Mouse (Mus musculus): ENCODE measurements around the gene Cenpa. TPM values are rescaled to one million over a fixed set of nuclear protein-coding genes. Genes with fewer than 3 reads are reported as not detected.
A peak's percentile ranks its signal among the peaks of the same experiment; 100 is the strongest.

Gene Cenpa
- polyA plus RNA-seq, 1 experiment from 2014 or later, result 79.9 TPM

DNA sequence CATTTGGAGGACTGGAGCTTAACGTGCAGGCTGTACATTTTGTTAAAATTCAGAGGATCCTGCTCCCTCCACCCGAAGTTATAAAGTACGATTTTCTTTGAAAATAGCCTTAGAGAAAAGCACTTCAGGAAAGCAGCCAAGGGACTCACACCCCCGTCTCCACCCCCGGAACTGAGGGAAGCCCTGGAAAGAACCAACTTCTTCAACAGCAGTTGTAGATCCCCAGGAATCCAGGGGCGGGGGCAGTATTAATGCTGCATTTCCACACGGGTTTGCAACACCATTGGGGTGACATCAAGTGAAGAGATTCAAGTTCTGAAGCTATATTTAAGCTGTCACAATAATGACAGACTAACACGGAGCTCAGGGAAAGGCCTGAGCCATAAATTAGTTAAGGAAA, 43.9 kb downstream of the Cenpa start:
- Histone ChIP-seq H3K9me3 (ENCODE audit: control insufficient read depth, low read length) (no peaks in the 10 kb centered on the region), H3K27me3 (ENCODE audit: control insufficient read depth, insufficient read depth, low read length) (peaks cover 8% of the 10 kb centered on the region; the same call in 1 of the 2 replicates), H3K4me1 (replicated peaks; ENCODE audit: control insufficient read depth, insufficient read depth) (0 out of 2 replicates have a peak, but pooled peaks cover 2% of the 10 kb centered on the region), H3K27ac (replicated peaks) (no peak overlapping the region), H3K4me2 (replicated peaks; ENCODE audit: low read depth) (no peak overlapping the region), H3K36me3 (ENCODE audit: control insufficient read depth, insufficient read depth, low read length) (no peaks in the 10 kb centered on the region), H3K9ac (ENCODE audit: low read length) (no peak overlapping the region), H3K4me3 (ENCODE audit: low read depth, low read length) (no peak overlapping the region)
- ATAC-seq (ENCODE audit: low FRiP score, low TSS enrichment), result no peak
- TF ChIP-seq EP300 (optimal IDR thresholded peaks at IDR 0.05) (no peak), CTCF (IDR thresholded peaks at IDR 0.05; ENCODE audit: low read depth) (0 out of 2 replicates have a peak, but pooled peaks have one; percentile 2)
- DNase-seq (ENCODE audit: low spot score), result no peak
- WGBS, result 27% methylated on average over 8 of the region's 8 CpGs

DNA sequence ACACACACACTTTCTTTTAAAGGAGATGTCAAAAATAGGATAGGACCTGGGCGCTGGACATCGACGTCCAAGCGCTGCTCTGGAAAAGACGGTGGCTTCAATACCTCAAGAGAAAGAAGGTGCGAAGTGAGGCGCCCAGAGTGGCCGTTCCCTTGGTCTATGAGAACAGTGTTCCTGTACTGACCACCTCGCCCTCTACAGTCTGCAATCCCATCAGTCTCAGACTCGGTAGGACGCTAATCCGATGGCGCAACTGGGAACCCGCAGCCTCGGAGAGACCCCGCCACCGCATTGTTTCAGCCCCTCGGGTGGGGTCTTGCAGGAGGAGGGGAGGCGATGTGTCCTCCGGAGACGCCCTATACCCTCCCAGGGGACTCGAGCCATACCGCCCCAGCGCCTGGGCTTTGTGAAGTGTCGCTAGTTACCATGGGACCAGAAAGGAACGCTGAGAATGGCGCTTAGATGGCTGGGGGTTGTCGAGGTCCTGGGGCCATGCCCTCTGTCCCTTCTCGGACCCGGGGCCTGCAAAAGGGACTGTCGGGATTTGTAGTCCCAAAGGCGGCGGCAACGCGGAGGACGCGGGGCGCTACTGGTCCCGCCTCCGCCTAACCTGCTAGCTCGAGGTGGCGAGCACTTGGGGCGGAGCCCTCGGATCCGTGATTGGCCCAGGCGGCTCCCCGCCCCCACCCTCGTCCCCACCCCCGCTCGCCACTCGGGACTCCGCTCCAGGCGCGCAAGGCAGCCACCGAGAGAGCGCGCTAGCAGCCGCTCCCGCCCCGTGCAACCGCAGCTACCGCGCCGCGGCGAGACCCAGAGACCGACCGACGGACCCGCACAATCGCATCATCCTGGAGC, 44.8 kb downstream of the Cenpa start, which contains the start of gene Dpysl5:
TSS of gene Dpysl5 (plus strand) at position 418 of the 855 bp plus-strand sequence.
- TF ChIP-seq EP300 (optimal IDR thresholded peaks at IDR 0.05), result no peak
- peak; percentile 32 for TF ChIP-seq CTCF (IDR thresholded peaks at IDR 0.05; ENCODE audit: low read depth)
- H3K27ac ChIP-seq (replicated peaks), result no peak within 1 kb of the TSS
- peak within 1 kb of the TSS; percentile 45 for H3K4me3 ChIP-seq (ENCODE audit: low read depth, low read length)
- DNase-seq (ENCODE audit: low spot score) (peak; percentile 90), ATAC-seq (ENCODE audit: low FRiP score, low TSS enrichment) (peak; percentile 90)
- H3K9ac ChIP-seq (ENCODE audit: low read length), result peak within 1 kb of the TSS; percentile 31; the same call in 1 of the 2 replicates
- peaks cover 8% of the 10 kb centered on the region; the same call in 1 of the 2 replicates for H3K27me3 ChIP-seq (ENCODE audit: control insufficient read depth, insufficient read depth, low read length)
- 1% methylated on average over 71 of the region's 71 CpGs for WGBS
- 0 out of 2 replicates have a peak, but pooled peaks cover 2% of the 10 kb centered on the region for H3K4me1 ChIP-seq (replicated peaks; ENCODE audit: control insufficient read depth, insufficient read depth)
- peak within 1 kb of the TSS; percentile 86 for H3K4me2 ChIP-seq (replicated peaks; ENCODE audit: low read depth)
- no peaks in the 10 kb centered on the region for H3K9me3 ChIP-seq (ENCODE audit: control insufficient read depth, low read length)
- H3K36me3 ChIP-seq (ENCODE audit: control insufficient read depth, insufficient read depth, low read length), result no peaks in the 10 kb centered on the region

DNA sequence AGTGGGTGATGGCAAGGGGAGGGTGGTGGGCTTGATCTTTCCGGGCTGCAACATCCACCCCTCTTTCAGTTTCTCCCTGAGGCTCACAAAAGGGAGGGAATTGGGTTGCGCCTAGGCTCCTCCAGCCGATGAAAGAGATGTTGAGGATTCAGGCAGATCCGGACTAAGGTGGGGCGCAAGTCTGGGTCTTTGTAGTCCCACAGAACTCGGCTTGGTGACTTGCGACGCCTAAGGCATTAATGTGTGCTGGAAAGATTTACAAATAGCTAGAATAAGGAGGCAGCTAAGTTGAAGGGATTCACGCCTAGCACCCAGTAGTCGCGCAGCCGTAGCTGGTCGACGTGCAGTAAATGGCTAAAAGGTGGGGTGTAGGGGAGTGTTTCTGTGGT, 45.4 kb downstream of the Cenpa start:
- no peak for ATAC-seq (ENCODE audit: low FRiP score, low TSS enrichment)
- 0 out of 2 replicates have a peak, but pooled peaks cover 2% of the 10 kb centered on the region for H3K4me1 ChIP-seq (replicated peaks; ENCODE audit: control insufficient read depth, insufficient read depth)
- no peak overlapping the region for H3K27ac ChIP-seq (replicated peaks)
- no peak for DNase-seq (ENCODE audit: low spot score)
- H3K9ac ChIP-seq (ENCODE audit: low read length), result no peak overlapping the region
- peaks cover 8% of the 10 kb centered on the region; the same call in 1 of the 2 replicates for H3K27me3 ChIP-seq (ENCODE audit: control insufficient read depth, insufficient read depth, low read length)
- 1% methylated on average over 14 of the region's 14 CpGs for WGBS
- TF ChIP-seq CTCF (IDR thresholded peaks at IDR 0.05; ENCODE audit: low read depth), result no peak
- no peak for TF ChIP-seq EP300 (optimal IDR thresholded peaks at IDR 0.05)
- H3K4me3 ChIP-seq (ENCODE audit: low read depth, low read length), result peak overlapping the region; percentile 45
- no peaks in the 10 kb centered on the region for H3K9me3 ChIP-seq (ENCODE audit: control insufficient read depth, low read length)
- peak overlapping the region; percentile 86 for H3K4me2 ChIP-seq (replicated peaks; ENCODE audit: low read depth)
- H3K36me3 ChIP-seq (ENCODE audit: control insufficient read depth, insufficient read depth, low read length), result no peaks in the 10 kb centered on the region

DNA sequence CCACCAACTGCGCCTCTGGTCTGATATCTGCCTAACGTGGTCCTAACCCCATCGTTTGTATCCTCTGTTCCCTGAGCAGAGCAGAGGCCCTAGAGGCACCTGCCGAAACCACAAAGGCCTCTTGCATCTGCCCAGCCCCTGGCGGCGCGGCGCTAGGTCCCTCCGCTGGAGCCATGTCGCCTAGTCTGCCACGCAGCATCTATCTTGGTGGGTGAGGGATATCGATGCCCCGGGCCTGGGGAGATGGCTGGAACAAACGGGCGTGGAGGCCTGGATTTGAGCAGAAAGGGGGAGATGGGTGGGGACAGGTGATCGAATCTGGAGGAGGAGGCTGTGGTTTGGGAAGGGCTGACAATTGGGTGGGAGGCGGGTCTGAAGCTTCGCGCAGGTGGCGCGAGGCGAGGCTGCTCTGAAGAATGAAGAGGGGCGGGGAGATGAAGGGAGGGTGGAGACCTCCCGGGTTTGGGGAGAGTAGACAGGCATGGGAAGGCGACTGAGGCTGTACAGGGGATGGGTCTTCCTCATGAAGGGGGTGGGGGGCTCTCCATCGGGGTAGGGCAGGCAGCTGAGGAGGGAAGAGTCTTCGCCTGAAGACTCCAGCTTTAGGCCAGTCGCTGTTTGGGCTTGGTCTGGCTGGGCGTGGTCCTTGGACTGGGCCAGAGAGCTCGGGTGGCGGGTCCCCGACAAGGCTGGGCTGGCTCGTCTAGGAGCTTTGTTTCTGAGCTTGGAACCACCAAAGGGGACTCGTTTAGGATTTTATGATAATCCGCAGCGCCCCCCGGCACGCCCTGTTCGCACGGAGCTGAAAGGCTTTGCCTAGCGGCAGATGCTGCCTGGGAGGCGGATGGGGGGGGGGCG, 46.1 kb downstream of the Cenpa start:
- WGBS, result under 1% methylated on average over 41 of the region's 43 CpGs
- DNase-seq (ENCODE audit: low spot score), result peak; percentile 36
- no peaks in the 10 kb centered on the region for H3K9me3 ChIP-seq (ENCODE audit: control insufficient read depth, low read length)
- peak overlapping the region; percentile 86 for H3K4me2 ChIP-seq (replicated peaks; ENCODE audit: low read depth)
- H3K27me3 ChIP-seq (ENCODE audit: control insufficient read depth, insufficient read depth, low read length), result peaks cover 8% of the 10 kb centered on the region; the same call in 1 of the 2 replicates
- no peak overlapping the region for H3K9ac ChIP-seq (ENCODE audit: low read length)
- no peaks in the 10 kb centered on the region for H3K36me3 ChIP-seq (ENCODE audit: control insufficient read depth, insufficient read depth, low read length)
- H3K4me1 ChIP-seq (replicated peaks; ENCODE audit: control insufficient read depth, insufficient read depth), result 0 out of 2 replicates have a peak, but pooled peaks cover 2% of the 10 kb centered on the region
- TF ChIP-seq EP300 (optimal IDR thresholded peaks at IDR 0.05), result no peak
- TF ChIP-seq CTCF (IDR thresholded peaks at IDR 0.05; ENCODE audit: low read depth), result no peak
- no peak overlapping the region for H3K27ac ChIP-seq (replicated peaks)
- no peak; the same call in 1 of the 2 replicates for ATAC-seq (ENCODE audit: low FRiP score, low TSS enrichment)
- H3K4me3 ChIP-seq (ENCODE audit: low read depth, low read length), result peak overlapping the region; percentile 45

DNA sequence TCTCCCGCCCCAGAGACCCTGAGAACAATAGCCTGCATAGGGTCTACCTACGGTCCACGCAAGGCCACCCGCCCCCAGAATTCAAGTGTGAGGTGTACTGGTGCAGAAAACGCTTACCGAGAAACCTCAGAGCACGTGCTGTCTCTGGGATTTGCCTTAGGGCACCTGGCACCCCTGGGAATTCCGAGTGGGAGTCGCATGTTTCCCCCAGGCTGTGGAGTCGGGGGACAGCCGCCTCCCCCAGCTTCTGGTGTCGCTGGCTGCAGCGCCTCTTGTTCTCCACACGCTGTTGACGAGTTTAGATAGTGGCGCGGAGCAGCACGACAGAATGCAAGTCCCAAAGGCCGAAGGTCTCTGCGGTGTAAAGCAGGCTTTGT, 46.7 kb downstream of the Cenpa start:
- H3K36me3 ChIP-seq (ENCODE audit: control insufficient read depth, insufficient read depth, low read length), result no peaks in the 10 kb centered on the region
- 0 out of 2 replicates have a peak, but pooled peaks cover 2% of the 10 kb centered on the region for H3K4me1 ChIP-seq (replicated peaks; ENCODE audit: control insufficient read depth, insufficient read depth)
- ATAC-seq (ENCODE audit: low FRiP score, low TSS enrichment), result no peak
- peak overlapping the region; percentile 18; the same call in 1 of the 2 replicates for H3K9ac ChIP-seq (ENCODE audit: low read length)
- 1% methylated on average over 20 of the region's 20 CpGs for WGBS
- no peaks in the 10 kb centered on the region for H3K9me3 ChIP-seq (ENCODE audit: control insufficient read depth, low read length)
- H3K4me2 ChIP-seq (replicated peaks; ENCODE audit: low read depth), result peak overlapping the region; percentile 86
- peak overlapping the region; percentile 45 for H3K4me3 ChIP-seq (ENCODE audit: low read depth, low read length)
- H3K27ac ChIP-seq (replicated peaks), result no peak overlapping the region
- DNase-seq (ENCODE audit: low spot score), result peak; percentile 22
- H3K27me3 ChIP-seq (ENCODE audit: control insufficient read depth, insufficient read depth, low read length), result peaks cover 8% of the 10 kb centered on the region; the same call in 1 of the 2 replicates
- TF ChIP-seq CTCF (IDR thresholded peaks at IDR 0.05; ENCODE audit: low read depth), result no peak
- TF ChIP-seq EP300 (optimal IDR thresholded peaks at IDR 0.05), result no peak

Data from stomach, postnatal 0 days (tissue).